Mouse (Mus musculus) left cerebral cortex, postnatal 14 days (tissue): ENCODE measurements at regions not wholly inside any gene's neighbourhood (a gene's known extent, or its start where the extent isn't known, plus 50 kb on each side); places are given as distances from the start of the nearest gene placed in this dataset.

Experiments used
- DNase-seq, 2 experiments: peaks; one replicate each; pipeline ENCODE4 v3.0.0; 2021 to 2022; ENCODE audit warnings: low spot score in 2 of 2, mixed read lengths in 1 of 2
- intact Hi-C: fragments of 180-260 bp; cut with DNase I; formaldehyde crosslinking; loops from one replicate; pipeline ENCODE4 v1.15.1; 2025

DNA sequence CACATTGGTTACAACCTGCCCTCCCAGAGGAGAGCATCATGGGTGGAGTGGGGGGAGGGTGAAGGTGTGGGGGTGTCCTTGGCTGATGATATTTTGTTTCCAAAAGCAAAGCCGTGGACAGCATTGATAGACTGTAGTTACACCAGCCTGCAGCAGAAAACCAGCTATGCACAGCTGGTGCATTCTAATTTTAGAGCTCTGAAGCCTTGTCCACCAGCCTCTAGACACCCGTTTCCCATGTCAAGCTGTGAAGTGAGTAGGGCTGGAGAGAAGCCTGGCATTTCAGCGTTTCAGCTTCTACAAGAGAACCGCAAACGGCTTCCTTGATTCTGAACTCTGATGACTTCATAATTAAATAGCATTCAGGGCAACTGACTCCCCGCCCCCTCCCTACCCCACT lies 310.7 kb upstream of the Rorb start:
- intact Hi-C loops = no loop called here
- DNase-seq = peak in 1 of 2 experiments; percentile 30
